Mouse (Mus musculus): ENCODE measurements at regions not wholly inside any gene's neighbourhood (a gene's known extent, or its start where the extent isn't known, plus 50 kb on each side); places are given as distances from the start of the nearest gene placed in this dataset.
"Not testable (repeated sequence)": the region's sequence is repeated elsewhere in the genome, so short reads cannot be mapped to it uniquely, and the experiment has no call there.

DNA sequence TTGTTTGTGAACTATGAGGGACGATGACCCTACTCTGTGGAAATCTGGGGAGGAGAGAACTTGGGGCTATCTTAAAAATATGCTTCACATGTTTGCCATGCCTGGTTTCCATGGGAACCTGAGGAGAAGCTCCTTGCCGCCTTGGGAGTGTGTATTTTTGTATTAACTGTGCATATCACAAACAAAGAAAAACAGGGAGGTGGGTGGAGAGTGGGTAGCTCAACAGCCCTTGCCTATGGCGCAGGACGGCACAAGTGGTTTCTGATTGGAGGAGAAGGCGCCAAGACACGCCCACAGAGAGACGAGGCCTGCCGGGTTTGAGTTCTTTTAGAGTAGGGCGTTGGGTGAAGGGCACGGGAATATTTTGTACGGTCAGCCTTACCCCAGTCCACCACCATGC is 170.2 kb upstream of the Ajap1 start:
- no peak overlapping the region for H3K27ac ChIP-seq
- TF ChIP-seq EP300 (IDR thresholded peaks at IDR 0.05; ENCODE audit: low read depth) (no peak), CTCF (IDR thresholded peaks at IDR 0.05; ENCODE audit: low read depth) (no peak)
- H3K4me3 ChIP-seq (ENCODE audit: insufficient read depth in 1 of 2, low read depth in 2 of 2, low read length in 2 of 2) = no peak overlapping the region
- no peaks in the 10 kb centered on the region for H3K4me1 ChIP-seq (replicated peaks; ENCODE audit: control insufficient read depth in 2 of 2, insufficient read depth in 2 of 2, low read length in 1 of 2)
- H3K27me3 ChIP-seq (ENCODE audit: control insufficient read depth, insufficient read depth, low read length) = no peaks in the 10 kb centered on the region
- no peaks in the 10 kb centered on the region for H3K9me3 ChIP-seq (ENCODE audit: control insufficient read depth, low read length)
- no peak overlapping the region for H3K9ac ChIP-seq (replicated peaks)
- 70% methylated on average over 11 of the region's 11 CpGs for WGBS (ENCODE audit: insufficient replicate concordance)
- H3K4me2 ChIP-seq (ENCODE audit: low read depth) = no peak overlapping the region
- no peaks in the 10 kb centered on the region for H3K36me3 ChIP-seq (replicated peaks; ENCODE audit: control insufficient read depth, insufficient read depth, low read depth)
- ATAC-seq (ENCODE audit: insufficient read depth) = no peak
- DNase-seq (ENCODE audit: low read depth in 3 of 3, low spot score in 3 of 3) = no peak

DNA sequence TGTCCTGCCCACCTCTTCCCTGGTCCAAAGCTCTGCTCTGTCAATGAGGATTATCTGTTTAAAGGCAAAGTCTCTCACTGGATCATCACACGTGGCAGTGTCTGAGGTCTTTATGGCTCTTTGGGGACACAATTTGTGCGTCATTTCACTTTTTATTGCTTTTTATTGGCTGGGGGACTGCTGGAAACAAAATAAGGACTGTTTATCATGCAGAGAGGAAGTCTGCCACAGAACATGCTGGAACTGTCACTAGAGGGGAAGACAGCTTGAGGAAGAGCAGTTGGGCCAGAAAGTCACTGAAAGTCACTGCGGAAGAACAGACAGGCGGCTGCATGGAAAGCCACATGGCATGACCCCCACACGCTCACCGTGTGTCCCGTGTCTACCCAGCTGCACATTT is 180.1 kb upstream of the Ajap1 start:
- no peak for TF ChIP-seq CTCF (IDR thresholded peaks at IDR 0.05; ENCODE audit: low read depth)
- TF ChIP-seq EP300 (IDR thresholded peaks at IDR 0.05; ENCODE audit: low read depth) = no peak
- no peak overlapping the region for H3K9ac ChIP-seq (replicated peaks)
- no peaks in the 10 kb centered on the region for H3K36me3 ChIP-seq (replicated peaks; ENCODE audit: control insufficient read depth, insufficient read depth, low read depth)
- no peaks in the 10 kb centered on the region for H3K4me1 ChIP-seq (replicated peaks; ENCODE audit: control insufficient read depth in 2 of 2, insufficient read depth in 2 of 2, low read length in 1 of 2)
- H3K4me3 ChIP-seq (ENCODE audit: insufficient read depth in 1 of 2, low read depth in 2 of 2, low read length in 2 of 2) = no peak overlapping the region
- WGBS (ENCODE audit: insufficient replicate concordance) = 68% methylated on average over 7 of the region's 7 CpGs
- DNase-seq (ENCODE audit: low read depth in 3 of 3, low spot score in 3 of 3) = no peak
- H3K4me2 ChIP-seq (ENCODE audit: low read depth) = no peak overlapping the region
- no peaks in the 10 kb centered on the region for H3K9me3 ChIP-seq (ENCODE audit: control insufficient read depth, low read length)
- no peaks in the 10 kb centered on the region for H3K27me3 ChIP-seq (ENCODE audit: control insufficient read depth, insufficient read depth, low read length)
- no peak for ATAC-seq (ENCODE audit: insufficient read depth)
- no peak overlapping the region for H3K27ac ChIP-seq

GRCm38 (mm10) chr4:153666626-153667236 is 184.1 kb upstream of the Ajap1 start:
- ATAC-seq (ENCODE audit: insufficient read depth) (0 out of 2 replicates have a peak, but pooled peaks have one; percentile 28), DNase-seq (ENCODE audit: low read depth in 3 of 3, low spot score in 3 of 3) (peak in 1 of 3 experiments; percentile 14)
- not testable (repeated sequence) for H3K27ac ChIP-seq; H3K9ac ChIP-seq (replicated peaks); H3K4me3 ChIP-seq (ENCODE audit: insufficient read depth in 1 of 2, low read depth in 2 of 2, low read length in 2 of 2); H3K36me3 ChIP-seq (replicated peaks; ENCODE audit: control insufficient read depth, insufficient read depth, low read depth); H3K9me3 ChIP-seq (ENCODE audit: control insufficient read depth, low read length); H3K27me3 ChIP-seq (ENCODE audit: control insufficient read depth, insufficient read depth, low read length); H3K4me2 ChIP-seq (ENCODE audit: low read depth)
- H3K4me1 ChIP-seq (replicated peaks; ENCODE audit: control insufficient read depth in 2 of 2, insufficient read depth in 2 of 2, low read length in 1 of 2) = peaks cover 0 to 10% of the 10 kb centered on the region in 2 experiments; a peak in 2 of 4 replicates
- WGBS (ENCODE audit: insufficient replicate concordance) = 60% methylated on average over 6 of the region's 6 CpGs

DNA sequence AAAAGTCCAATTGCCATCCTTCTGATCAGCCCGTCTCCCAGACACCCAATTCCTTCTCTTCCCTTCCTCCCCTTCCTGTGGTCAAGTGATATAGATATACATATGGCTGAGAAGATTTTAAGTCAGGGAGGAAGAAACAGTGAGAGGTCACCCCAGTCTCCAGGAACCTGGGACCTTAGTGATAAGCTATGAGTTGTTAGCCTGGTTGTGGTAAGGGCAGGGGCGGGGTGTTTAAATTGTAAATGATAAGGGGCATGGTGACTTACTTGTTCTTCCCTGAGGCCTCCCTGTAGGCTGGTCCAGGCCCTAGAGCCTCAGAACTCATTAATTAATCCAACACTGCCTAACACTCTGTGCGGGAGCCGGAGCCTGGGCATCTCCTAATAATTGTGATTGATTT is 186.5 kb upstream of the Ajap1 start:
- peak in 2 of 3 experiments; percentile 38 to 52 for DNase-seq (ENCODE audit: low read depth in 3 of 3, low spot score in 3 of 3)
- Histone ChIP-seq H3K9ac (replicated peaks) (no peak overlapping the region), H3K36me3 (replicated peaks; ENCODE audit: control insufficient read depth, insufficient read depth, low read depth) (no peaks in the 10 kb centered on the region), H3K9me3 (ENCODE audit: control insufficient read depth, low read length) (no peaks in the 10 kb centered on the region), H3K4me3 (ENCODE audit: insufficient read depth in 1 of 2, low read depth in 2 of 2, low read length in 2 of 2) (no peak overlapping the region), H3K27ac (no peak overlapping the region), H3K27me3 (ENCODE audit: control insufficient read depth, insufficient read depth, low read length) (no peaks in the 10 kb centered on the region), H3K4me1 (replicated peaks; ENCODE audit: control insufficient read depth in 2 of 2, insufficient read depth in 2 of 2, low read length in 1 of 2) (peaks cover 0 to 10% of the 10 kb centered on the region in 2 experiments; a peak in 2 of 4 replicates), H3K4me2 (ENCODE audit: low read depth) (no peak overlapping the region)
- WGBS (ENCODE audit: insufficient replicate concordance) = 37% methylated on average over 4 of the region's 4 CpGs
- peak; percentile 73 for ATAC-seq (ENCODE audit: insufficient read depth)
- TF ChIP-seq CTCF (IDR thresholded peaks at IDR 0.05; ENCODE audit: low read depth) (no peak), EP300 (IDR thresholded peaks at IDR 0.05; ENCODE audit: low read depth) (no peak)

GRCm38 (mm10) chr4:153670216-153670615 is 187.6 kb upstream of the Ajap1 start:
- H3K9ac ChIP-seq (replicated peaks) = no peak overlapping the region
- TF ChIP-seq EP300 (IDR thresholded peaks at IDR 0.05; ENCODE audit: low read depth) (no peak), CTCF (IDR thresholded peaks at IDR 0.05; ENCODE audit: low read depth) (no peak)
- peak in 2 of 3 experiments; percentile 10 to 20 for DNase-seq (ENCODE audit: low read depth in 3 of 3, low spot score in 3 of 3)
- H3K4me3 ChIP-seq (ENCODE audit: insufficient read depth in 1 of 2, low read depth in 2 of 2, low read length in 2 of 2) = no peak overlapping the region
- no peak overlapping the region for H3K27ac ChIP-seq
- H3K4me1 ChIP-seq (replicated peaks; ENCODE audit: control insufficient read depth in 2 of 2, insufficient read depth in 2 of 2, low read length in 1 of 2) = peaks cover 0 to 10% of the 10 kb centered on the region in 2 experiments; a peak in 2 of 4 replicates
- WGBS (ENCODE audit: insufficient replicate concordance) = 49% methylated on average over 13 of the region's 13 CpGs
- no peak for ATAC-seq (ENCODE audit: insufficient read depth)
- no peaks in the 10 kb centered on the region for H3K9me3 ChIP-seq (ENCODE audit: control insufficient read depth, low read length)
- no peaks in the 10 kb centered on the region for H3K27me3 ChIP-seq (ENCODE audit: control insufficient read depth, insufficient read depth, low read length)
- H3K36me3 ChIP-seq (replicated peaks; ENCODE audit: control insufficient read depth, insufficient read depth, low read depth) = no peaks in the 10 kb centered on the region
- no peak overlapping the region for H3K4me2 ChIP-seq (ENCODE audit: low read depth)
